Mouse (Mus musculus) CD4-positive, CD25-positive, alpha-beta regulatory T cell, adult 4 months (primary cell): Measurements from ENCODE around the gene Pdia4. TPM values are rescaled to one million over a fixed set of nuclear protein-coding genes. Genes with fewer than 3 reads are reported as not detected.
"Not testable (repeated sequence)": the region's sequence is repeated elsewhere in the genome, so short reads cannot be mapped to it uniquely, and the experiment has no call there.

Experiments
- ATAC-seq: one replicate; pipeline ENCODE4 v1.8.0; 2017
- polyA plus RNA-seq, 2 experiments: library from polyadenylated mRNA; unstranded; fragments of 100-300 nt; shearing (Covaris generic); gene quantifications; one replicate each; pipeline ENCODE4 v1.2.1; 2017

The Pdia4 gene
- polyA plus RNA-seq, result 100 to 1,000 TPM; 161 to 186 TPM

DNA sequence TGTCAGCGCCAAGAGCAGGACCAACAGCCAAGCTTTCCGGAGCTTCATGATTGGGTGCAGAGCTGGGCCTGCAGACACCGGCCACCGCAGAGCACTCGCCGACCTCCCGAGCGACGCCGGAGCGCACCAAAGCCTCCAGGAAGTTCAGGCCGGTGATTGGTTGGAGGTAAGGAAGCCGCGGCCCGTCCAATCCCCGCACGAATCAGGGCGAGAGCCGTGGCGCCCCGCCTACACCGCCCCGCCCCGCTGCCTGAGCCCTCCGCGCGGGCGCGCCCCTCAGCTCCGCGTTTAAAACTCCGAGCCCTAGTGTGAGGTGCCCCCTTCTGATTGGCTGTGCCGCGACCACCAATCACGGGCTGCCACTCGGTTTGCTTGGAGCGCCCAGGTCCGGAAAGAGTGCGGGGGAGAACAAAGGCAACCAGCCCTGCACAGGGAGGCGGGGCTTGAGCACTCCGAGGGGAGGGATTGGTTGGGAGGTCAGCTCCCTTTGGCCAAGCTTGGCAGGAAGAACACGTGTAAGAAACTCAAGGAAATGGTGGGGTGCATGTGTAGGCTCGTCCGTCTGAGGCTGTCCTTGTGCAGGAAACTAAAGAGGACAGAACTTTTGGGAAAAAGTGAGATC lies at the start of gene Pdia4:
Gene Pdia4 (minus strand): TSS at position 174 of the 622 bp plus-strand sequence.
- ATAC-seq, result peak; percentile 92

DNA sequence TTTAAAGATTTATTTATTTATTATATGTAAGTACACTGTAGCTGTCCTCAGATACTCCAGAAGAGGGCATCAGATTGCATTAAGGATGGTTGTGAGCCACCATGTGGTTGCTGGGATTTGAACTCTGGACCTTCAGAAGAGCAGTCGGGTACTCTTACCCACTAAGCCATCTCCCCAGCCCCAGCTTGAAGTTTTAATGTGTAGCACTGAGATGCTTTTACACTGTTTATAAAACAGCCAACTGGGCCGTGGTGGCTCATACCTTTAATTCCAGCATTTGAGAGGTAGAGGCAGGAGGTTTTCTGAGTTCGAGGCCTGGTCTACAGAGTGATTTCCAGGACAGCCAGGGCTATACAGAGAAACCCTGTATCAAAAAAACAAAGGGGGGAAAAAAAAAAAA lies 44.5 kb upstream of the Pdia4 start:
- ATAC-seq, result not testable (repeated sequence)

DNA sequence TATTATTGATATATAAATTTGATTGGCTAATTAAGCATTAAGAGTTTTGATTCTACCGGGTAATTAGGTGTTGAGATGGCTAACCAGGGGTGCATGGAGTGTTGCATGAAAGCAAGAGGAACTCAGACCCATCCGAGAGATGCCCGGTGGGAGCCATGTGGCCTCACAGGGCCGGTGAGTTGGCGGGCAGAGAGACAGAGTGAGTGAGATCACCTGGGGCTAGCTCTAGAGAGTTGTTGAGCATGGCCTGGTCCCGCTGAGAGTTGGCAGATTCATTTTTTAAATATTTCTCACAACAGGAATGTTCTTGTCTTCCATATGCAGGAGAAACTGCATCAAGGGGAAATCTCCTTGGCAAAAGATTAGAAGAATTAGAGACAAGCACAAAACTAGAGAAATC lies 44.0 kb upstream of the Pdia4 start:
- ATAC-seq, result no peak

DNA sequence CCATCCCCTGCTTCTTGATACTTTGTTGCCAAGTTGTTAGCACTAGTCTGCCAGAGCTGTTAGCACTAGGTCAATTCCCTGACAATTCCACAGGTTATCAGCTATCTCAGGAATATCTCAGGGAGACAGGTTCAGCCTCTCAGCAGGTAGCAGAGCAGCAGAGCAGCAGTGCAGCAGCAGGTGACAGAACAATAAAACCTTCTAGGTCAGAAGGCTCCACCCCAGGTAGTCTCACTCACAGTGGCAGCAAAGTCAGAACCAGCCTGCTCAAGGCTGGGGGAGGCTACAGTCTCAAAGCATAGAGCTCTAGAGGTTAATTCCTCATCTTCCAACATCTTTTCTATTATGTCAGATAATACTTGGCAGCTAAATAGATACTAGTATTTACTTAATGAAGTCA lies 32.5 kb upstream of the Pdia4 start:
- no peak for ATAC-seq

DNA sequence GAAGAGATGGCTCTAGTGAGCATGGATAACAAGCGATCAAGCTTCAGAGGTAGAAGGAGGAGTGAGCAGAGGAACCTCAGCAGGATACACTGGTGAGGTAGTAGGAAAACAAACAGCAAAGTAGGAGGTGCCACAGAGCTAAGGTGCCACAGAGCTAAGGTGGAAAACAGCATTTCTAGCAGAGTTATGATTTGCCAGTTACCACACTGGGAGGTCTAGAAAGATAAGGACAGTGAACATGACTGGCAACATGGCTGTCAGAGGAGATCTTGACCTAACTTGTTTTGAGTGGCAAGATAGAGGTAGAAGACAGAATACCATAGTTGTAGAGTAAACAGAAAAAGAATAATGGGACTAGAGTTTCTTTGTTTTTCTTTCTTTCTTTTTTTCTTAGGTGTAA lies 29.1 kb upstream of the Pdia4 start:
- no peak for ATAC-seq

DNA sequence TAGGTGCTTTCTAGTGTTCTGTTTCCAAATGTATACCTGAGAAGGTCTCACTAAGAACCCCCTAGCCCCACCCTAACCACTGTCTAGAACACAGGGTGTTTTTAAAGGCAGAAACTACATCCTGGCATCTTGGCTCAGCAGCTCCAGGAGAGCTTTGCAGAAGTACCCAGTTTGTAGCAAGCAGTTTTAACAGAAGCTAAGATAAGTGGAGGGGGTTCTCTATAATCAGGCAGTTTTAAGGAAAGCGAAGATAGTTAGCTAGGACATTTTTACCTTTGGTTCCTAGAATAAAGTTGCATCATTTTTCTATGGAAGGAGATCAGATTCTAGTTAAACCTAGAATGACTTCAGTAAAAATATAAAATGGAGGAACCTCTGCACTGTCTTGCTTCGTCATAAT lies 28.6 kb upstream of the Pdia4 start:
- no peak for ATAC-seq

DNA sequence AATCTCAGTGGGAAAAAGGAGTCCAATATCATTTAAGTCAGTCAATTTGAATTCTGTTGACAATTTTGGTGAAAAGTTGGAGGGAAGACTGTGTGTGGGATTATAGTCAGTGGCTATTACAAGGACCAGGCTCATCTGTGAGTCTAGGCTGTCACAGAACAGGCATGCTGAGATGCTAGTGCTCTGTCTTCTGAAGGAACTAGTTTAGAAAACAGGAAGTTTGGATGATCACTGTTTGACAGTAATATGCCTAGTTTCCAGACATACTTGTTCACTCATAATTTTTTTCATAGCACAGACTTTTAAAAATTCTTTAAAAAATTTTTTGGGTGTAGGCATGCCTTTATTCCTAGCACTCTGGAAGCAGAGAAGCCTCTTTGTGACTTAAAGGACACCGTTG lies 27.8 kb upstream of the Pdia4 start:
- no peak for ATAC-seq

DNA sequence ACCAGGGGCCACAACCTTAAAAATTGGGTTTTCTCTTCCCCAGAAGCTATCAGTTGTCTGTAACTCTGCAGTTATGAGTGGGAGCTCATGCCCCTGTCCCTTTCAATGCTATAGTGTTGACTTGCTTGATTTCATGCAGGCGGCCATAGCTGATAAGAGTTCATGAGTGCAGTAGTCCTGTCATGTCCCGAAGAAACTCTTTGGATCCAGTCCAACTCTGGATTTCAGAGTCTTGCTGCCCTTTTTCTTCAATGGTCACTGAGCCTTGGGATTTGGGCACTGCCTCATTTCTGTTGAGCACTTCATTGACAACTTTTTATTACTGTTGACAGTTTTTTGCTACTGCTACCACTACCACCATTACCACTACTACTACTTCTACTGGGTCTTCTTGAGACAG lies 24.4 kb upstream of the Pdia4 start:
- no peak for ATAC-seq

DNA sequence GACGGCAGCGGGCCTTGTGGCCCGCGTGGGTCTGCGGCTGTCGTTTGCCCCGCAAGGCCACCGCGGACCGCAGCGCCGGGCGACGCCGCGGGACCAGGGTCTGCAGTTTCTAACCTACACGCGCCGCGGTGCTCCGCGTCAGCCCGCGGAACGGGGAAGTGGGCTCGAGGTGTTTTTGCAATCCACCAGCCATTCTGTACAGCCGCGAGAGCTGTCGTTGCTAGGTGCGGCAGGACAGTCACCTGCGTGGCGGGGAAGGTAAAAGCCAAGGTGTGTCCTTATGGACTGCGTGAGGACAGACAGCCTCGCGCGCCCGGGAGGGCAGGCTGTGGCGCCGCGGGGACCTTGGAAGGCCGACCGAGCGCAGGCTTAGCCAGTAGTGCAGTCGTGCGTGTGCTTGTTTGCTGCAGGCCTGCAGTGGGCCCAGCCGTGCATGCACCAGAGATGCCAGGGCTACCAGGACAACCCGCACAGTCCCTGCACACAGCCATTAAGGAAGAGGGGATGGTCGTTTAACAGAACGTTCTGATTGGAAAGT lies 22.8 kb upstream of the Pdia4 start:
- peak; percentile 44 for ATAC-seq

DNA sequence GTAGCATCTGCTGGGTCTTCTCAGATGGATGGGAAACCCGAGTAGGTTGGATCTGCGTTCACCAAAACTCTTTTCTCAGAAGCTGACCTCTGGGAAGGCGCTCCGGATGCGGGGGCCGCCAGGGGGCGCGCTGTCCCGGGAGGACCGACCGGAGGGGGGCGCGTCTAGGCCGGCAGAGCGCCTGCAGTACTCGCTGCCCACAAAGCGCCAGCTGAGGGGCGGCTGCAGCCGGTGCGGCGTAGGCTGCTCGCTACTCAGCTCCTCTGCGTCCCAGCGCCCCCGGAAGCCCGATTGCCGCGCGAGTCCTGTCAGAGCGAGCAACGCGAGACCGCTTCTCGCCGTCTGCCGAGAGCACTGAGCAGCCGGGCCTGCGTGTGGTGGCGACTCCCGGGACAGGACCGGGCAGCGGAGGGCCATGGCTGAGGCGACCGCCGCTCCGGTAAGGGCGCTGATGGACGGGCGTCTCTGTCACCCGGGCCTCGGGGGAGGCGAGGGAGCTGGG lies 22.3 kb upstream of the Pdia4 start, which contains the start of gene Zfp398:
Gene Zfp398 (plus strand): TSS at position 180 of the 502 bp plus-strand sequence.
- peak; percentile 92 for ATAC-seq

DNA sequence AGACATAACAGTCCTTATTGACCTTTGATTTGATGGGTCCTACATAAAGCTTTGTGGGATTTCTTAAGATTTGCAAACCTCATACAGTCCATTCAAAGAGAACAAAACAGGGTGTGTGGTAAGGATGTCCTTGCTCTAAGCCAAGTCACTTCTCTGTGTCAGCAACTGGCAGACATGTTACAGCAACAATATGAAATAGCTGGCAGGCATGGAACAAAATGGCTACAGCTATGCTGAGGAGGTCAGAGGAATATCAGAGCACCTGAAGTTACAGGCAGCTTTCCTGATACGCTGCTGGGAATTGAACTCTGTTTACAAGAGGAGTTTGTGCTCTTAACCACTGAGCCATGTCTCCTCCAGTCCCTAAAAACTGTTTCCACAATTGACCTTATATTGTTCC lies 19.0 kb upstream of the Pdia4 start:
- ATAC-seq, result no peak

DNA sequence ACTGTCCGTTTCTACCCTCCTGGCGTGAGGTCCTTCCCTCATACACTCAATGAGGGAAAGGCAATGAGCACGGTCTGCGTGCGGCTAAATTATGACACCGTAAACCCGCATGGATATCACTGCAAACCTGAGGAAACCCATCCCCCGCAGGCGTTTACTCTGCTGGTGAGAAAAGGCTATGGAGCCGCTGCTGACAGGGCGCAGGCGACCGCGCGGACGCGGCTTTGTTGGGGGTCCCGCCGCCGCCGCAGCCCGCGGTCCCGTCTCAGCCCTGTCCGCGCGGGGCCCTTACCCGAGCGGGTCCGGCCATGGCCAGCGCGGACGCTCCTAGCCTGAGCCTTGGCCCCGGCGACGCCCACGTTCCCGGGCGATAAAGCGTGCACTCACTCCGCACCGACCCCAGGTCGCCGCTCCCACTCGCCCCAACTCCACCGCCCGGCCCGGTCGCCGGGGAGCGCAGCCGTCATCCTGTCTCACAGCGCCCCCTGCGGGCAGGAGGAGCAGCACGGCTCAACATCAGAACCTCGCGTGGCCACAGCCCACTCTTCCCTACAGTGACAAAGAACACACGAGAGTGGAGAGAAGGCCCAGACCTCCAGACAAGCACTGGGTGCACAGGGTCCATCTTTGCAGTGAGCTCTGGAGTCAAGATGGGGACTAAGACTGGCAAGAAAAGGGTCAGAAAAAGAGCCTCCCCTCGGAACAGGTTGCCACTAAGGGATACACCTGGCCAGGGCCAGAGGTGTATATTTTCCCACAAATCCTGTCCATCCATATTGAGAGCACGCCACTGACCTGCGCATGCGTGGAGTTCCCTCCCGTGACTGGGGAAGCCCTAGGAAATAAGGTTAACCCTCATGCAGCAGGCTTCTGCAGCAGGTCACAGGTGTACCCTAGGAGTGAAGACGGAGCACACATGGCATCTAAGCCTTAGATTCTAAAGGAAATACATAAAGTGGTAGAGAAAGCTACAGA lies 17.2 kb upstream of the Pdia4 start, which contains the start of gene Zfp786:
Gene Zfp786 (minus strand): TSS at position 764 of the 975 bp plus-strand sequence.
- ATAC-seq, result peak; percentile 91

DNA sequence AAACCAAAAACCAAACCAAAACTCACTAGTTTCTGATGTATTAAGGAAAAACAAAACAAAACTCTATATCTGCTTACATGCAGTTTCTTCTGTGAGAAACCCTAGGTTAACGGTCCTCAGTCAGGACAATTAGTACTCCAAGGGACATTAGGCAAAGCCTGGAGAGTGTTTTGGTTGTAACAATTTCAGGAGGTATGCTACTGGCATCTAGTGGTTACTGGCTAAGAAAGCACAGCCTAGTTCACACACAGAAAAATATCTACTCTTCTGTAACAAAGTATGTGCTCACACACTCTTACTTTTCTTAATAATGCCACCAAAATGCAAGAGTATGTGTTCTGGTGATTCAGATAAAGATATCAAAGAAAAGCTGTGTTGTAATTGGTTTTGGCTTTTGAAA lies 15.7 kb upstream of the Pdia4 start:
- no peak for ATAC-seq

DNA sequence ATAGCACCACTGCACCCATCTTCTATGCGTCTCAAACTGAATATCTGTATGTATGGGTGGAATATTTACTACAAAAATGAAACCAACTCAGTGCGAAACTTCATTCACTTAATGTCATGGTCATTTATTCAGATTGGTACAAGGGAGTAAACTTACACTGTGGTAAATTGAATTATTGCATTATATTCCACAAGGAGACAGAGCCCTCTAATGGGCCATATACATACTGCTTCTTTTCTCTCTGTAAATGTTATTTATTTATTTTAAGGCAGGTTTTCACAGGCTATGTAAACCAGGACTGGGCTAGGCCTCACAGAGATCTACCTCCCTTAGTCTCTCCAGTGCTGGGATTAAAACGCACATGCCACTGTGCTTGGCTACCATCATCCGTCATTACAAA lies 14.2 kb upstream of the Pdia4 start:
- ATAC-seq, result no peak

DNA sequence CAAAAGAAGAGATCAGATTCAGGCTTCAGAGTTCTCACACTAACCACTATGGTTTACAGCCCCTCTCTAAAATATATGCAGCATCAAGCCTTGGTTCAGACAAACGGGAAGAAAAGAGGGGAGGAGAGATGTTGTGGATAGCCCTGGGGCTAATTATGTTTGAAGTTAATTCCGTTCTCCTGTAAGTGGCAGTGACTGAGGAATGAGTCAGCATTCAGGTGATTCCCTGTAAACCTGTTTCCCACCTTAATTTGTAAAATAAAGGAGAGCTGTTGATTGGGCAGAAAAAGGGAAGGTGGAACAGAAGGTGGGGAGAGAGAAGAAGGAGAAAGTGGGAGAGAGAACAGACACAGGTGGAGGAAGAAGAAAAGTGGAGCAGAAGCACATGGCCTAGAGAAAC lies 11.0 kb upstream of the Pdia4 start:
- no peak for ATAC-seq

DNA sequence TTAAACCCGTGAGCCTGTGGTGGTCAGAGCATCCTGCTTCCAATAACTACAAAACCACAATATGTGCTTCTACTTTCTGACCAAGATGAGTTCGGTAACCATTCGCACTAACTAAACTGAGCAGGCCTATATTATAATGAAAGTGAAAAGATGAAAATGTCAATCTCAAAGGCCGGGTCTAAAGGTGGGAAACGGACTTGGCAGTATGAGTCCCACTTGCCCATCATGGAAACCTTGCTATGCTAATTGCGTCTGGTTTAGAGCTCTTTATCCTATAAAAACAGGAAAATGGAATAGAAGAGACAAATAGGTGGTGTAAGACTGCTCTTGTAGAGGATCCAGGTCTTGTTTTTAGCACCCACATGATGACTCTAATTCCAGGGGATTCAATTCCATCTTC lies 8.5 kb upstream of the Pdia4 start:
- ATAC-seq, result no peak

DNA sequence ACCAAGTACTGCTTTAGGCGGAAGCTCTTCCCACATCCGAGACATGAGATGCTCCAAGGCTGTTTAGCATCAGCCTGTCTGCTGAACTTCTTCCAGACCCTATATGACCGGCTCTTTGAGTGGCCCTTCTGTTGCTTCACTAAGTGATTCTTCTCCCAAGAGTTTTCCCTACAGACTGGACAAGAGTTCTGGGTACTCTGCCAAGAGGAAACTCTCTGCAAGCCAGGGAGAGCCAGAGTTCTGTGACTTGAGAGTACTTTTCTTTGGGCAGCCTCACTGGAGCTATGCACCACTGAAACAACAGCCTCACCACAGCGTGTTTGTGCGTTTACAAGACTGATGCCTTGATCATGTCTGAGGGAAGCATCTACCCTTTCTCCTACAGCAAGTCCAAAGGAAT lies 8.0 kb upstream of the Pdia4 start:
- ATAC-seq, result no peak

DNA sequence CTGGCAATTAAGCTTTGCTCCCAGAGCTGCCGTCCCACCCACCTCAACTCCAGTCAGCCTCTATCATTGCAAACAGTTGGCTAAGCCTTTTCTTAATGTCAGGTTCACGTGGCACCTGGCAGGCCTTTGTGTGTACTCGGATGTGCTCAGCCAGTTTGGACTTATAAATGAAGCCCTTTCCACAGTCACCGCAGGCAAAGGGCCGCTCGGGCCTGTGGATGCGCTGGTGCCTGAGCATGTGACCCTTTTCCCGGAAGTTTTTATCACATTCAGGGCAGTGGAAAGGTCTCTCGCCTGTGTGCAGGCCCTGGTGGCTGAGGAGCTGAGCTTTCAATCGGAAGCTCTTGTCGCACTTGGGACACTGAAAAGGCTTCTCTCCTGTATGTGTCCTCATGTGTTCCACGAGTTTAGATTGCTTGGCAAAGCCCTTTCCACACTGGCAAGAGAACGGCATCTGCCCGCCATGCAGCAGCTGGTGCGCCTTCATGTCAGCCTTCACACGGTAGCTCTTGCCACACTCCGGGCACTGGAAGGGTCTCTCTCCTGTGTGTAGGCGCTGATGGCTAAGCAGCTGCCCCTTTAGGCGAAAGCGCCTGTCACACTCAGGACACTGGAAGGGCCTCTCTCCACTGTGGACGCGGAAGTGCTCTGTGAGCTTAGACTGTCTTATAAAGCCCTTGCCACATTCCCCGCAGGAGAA lies 6.5 kb upstream of the Pdia4 start:
- ATAC-seq, result no peak

DNA sequence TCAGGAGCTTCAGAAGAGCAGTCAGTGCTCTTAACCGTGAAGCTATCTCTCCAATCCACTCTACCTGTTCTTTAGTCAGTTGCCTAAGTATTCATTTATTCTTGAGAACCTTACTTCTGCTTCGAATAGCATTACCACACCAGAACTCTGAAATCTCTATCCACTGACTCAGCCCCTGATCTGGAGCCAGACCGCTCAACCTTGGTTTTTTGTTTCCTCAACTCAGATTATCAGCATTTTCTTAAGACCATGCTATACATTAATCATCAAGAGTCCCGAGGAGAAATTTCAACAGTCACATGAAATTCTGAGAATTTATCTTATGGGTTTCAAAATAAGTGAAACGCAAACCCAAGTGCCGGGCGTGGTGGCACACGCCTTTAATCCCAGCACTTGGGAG lies 5.5 kb upstream of the Pdia4 start:
- ATAC-seq, result no peak

DNA sequence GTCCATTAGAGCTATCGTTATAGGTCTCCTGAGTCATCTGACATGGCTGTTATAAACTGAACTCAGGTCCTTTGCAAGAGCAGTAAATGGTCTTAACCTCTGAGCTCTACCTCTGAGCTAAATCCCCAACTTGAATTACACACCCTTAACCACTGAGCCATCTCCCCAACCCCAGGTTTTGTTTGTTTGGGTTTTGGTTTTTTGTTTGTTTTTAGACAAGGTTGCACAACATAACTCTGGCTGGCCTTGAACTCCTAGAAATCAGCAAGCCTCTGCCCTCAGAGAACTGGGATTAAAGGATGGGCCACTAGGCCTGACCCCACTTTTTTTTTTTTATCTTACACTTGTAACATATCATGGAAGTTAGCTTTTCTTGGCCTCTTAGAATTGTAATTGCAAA lies 2.9 kb upstream of the Pdia4 start:
- no peak for ATAC-seq

DNA sequence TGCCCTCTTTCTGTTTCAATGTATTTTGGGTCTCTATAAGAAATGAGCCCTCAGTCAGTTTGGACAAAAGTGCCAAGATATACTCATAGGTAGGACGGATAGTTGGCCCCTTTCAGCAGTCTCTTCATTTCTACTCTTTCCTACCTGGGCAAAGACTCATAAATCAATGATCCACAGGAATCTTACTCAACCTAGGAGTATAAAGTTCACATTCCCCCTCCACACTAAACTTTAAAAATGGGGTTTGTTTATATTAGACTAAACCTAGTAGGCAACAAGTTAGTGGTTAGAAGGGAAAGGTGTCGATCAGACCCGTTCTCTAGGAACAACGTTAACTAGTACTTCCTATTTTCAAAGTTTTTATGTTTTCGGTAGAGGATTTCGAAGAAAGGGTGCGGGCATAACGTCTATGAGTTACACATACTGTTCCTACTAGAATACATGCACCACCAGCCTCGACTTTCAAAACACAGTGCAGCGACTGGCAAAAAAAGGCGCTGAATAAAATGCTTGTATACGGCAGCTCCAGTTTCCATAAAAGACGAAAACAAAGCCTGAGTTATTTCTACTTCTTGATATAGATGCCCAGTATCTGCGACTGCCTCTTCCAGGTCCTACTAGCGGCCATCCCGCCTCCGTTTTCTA lies 837 bp downstream of the Pdia4 start:
- ATAC-seq, result no peak

DNA sequence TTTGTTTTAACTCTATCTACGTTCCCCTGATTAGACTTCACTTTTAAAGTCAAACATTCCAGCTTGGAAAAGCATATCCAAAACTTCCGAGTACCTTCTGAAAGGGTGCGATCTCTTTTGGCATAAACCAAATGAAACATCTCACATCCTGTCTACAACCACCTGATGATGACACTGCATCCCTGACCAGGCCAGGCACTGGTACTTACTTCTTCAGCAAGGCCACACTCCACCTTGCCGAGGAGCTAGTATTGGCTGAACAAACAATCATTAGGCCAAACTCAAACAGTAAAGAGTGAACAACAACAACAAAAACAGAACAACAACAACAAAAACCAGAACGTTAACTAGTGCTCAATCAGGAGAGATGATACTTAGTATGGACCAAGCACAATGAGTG lies 1.9 kb downstream of the Pdia4 start:
- no peak for ATAC-seq
